Mouse (Mus musculus): ENCODE results near the gene Blnk.
A peak's percentile ranks its signal among the peaks of the same experiment; 100 is the strongest.

Blnk gene

DNA sequence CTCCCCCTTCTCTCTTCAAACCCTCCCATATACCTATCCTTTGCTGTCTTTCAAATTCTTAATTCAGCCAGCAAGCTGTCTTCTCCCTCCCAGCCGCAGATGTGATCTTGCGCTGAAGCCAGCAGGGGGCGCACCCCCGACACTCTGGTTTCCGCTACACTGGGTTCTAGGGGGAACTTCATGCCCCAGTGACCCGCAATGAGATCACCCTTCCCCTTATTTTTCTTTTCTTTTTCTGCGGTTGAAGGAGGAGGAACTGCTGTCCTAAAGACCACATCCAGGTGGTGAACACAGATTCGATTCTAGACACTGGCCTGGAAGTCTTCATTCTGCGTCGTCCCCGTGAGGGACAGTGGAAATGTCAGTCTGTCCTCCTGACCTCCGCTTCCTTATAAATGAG, 31.3 kb downstream of the Blnk start:
- no peak for DNase-seq

DNA sequence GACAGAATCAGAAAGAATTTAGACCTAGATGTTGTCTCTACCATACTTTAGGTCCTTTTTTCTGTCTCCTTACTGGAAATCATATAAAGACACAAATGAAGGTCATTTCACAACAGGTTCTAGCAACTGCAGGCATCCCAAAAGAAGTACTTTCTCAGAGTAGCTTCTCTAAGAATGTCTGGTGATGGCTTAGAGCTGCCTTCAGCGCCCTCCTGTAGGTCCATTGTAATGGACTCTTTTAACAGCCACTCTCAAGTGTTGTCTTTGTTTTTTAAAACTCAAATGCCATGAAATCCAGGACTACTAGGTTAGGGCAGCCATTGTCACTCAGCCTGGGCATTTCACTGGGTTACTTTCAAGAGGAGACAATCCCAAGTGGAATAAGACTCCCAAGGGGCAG, 35.4 kb downstream of the Blnk start:
- no peak for DNase-seq

DNA sequence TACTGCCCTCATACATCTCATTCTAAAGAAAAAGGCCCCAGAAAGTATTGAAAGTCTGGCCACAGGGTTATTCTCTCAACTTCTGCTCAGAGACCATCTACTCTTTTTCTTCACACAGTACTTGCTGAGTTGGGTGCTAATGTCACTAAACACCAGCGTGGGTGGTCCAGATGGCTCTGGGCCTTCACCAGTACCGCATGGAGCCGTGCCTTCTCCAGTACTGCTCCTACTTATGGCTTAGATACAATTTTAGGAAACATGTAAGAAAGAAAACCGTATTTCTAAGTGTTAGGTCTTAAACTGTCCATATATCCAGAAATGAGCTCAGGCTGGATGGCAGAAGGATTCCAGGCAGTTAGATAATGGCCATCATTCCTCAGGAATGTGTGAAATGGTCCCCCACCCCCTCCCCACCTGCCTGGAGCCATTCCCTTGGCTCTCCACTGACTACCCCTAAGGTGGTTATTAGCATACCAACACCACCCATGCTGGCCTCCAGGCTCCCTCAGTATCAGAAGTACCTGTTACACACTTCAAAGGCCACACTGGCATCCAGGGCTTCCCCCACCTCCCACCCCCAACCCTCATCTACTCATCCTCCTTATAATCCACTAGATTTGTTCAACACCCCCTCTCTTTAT, 47.3 kb downstream of the Blnk start:
- DNase-seq = no peak

DNA sequence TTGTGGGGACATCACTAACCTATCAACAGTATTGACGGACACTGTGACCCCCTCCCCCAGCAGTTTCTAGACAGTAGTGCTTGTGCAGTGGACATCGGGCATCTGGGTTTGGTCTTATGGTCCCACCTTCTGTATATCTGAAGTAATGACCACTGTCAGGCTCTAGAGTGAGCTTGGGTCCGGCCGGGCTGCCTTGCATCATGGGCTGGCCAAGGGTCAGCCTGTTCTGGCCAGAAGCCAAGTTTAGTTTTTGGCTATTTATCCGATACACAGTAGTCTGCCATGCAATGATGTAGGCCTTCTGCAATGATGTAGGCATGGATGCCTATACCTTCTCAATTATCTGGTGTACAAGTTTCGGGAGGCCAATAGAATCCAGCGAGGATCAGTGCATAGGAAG, 50.8 kb downstream of the Blnk start:
- no peak for DNase-seq

DNA sequence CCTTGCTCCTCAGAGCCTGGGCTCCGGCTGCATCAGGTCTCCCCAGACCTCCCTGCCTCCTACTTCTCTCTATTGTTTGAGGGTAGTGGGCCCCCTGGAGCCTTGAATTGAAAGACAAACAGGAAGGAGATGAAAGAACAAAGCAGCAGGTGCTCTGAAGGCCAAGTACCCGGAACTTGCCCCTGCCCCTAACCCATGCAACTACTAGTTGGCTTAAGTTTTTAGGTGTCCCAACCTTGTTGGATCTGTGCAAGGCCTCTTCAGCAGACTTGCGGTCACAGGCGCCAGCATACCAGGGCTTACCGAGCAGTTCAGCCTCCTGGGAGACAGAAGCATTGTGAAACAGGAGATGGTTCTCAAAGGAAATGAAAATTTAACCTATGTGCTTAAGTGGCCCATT, 58.3 kb downstream of the Blnk start:
- DNase-seq = no peak

DNA sequence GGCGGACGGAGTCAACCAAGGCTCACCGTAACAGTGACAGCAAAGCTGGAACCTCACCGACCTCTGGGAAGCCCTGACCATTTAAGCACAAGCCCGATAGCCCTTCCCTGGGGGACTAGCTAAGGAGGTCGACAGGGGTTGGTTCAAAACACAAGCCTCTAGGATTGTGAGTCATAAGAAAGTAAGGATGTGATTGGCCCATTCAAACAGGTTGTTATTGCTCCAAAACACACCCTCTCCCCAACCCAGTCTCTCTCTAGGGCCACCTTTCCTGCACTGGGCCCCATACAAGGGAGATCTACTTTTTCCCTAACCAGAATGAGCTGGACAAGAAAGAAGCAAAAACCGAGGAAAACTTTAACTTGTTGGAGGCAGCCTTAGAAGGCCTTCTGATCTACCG, 59.0 kb downstream of the Blnk start:
- DNase-seq = no peak

DNA sequence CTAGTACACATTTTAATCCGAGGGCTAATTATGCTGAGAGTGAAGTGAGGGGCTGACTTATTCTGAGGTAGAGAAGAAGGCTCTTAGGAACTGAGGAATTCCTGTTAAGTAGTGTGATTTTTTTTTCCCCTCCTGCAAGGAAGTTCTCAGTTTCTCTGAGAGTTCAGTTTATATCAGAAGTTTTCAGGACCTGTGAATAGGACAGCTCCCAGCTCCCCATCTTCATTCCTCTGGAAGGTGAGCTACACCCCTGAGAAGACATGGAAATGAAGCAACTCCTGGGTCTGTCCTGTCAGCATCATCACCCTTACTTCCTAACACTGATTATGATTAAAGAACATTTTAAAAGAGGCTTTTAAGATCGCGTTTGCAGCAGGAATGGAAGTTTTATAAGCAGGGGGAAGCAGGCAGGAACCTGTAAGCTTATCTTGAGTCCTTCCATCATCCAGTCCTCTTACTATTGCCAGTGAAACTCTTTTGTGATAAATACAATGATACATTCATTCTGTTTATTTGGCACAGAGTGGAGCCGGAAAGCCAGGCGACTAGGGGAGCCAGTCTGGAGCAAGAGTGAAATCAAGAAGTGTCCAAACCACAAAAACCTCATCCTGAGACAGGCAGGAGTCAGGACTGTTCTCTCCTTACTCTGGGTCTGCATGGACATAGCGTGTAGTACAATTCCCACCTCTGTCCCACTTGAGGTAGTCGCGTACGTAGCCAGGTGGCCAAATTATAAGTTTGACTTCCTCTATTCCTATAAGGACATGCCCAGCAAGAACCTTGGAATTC, 62.6 kb downstream of the Blnk start:
- no peak for DNase-seq

DNA sequence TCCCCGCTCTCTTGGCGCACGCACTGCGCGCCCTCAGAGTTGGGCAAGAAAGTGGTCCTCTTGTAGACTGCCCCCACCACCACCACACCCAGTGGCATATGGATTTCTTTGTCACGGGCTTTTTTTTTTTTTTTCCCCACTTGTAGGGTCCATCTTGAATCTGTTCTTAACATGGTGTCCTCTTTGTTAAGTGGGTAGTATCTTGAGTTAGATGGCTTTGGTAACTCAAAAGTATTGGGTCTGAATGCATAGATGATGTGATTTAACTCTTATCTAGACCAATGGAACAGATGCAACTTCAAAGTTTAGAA, 99.0 kb downstream of the Blnk start:
- no peak for DNase-seq

DNA sequence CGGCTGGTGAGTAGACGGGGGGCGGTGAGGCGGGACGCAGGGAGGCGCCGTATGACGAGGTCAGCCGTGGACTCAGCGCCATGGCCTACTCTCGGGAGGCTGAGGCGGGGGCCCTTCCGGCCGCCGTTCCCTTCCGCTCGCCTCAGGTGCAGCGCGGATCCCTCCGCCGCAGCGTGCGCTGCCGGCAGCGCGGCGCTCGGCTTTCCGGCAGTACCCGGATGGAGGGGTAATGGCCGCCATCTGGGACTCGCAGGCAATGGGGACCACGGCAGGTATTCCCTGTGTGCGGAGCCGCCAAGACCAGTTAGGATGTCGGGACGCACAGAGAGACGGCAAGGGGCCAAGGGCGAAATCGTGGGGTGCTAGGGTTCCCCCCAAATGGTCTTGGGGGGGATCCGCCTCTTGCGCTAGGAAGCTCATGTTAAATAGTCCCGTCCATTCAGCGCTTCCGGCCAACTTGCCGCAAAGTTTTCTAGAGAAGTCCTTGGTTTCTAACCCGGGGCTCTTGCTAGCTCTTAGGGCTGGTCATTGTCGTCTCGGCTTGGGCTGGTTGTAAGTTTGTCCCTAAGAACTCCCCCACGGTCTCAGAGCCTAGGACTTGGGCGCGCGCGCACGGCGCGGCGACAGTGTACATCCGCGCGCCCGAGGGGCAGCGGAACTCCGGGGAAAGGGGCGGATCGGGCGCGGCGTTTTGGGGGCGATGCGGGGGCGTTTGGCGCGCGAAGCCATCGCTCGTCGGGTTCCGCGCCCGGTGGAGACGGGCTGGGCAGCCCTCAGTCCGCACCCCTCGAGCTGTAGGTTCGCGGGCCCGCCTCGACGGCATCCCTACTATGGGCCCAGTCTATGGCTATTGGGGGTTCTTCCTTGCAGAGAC, 99.6 kb downstream of the Blnk start, which contains the start of gene Zfp518a:
Gene Zfp518a (plus strand): TSS at position 187 of the 874 bp plus-strand sequence.
- DNase-seq = peak; percentile 87

DNA sequence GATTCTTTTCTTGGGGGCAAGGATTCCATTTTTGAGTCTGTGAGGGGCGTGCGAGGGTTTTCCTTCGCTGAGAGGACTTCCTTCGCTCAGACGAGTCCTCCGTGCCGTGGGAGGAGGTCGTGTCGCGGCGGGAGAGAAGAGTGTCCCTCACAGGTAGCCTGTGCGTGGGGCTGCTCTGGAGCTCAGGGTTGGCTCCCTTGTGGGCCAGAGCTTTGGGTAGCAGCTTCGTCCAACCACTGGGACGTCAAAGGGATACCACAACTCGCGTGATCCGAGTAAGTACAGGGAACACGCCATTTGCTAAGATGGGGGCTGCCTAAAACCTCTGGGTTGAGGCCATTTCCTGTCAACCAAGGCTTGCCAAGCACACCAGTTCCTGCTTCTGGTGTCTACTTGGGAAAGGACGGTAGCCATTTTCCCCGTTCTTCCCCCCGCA, 100.2 kb downstream of the Blnk start:
- no peak for DNase-seq

DNA sequence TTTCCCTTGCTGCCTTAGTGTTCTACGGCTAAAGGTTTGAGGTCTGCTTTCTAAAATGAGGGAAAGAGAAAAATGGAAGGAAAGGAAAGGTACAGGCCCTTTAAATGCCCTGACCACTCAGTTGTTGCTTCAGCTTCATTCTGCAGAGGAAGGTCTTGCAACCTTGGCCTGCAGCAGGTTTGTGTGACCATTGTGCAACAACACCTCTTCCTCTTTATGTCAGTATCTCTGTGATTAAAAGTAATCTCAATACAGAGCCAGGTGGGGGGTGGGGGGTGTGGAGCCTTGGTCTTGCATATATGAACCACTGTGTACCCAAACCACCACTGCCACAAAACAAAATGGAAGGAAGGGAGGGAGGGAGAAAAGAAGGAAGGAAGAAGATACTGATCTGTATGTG, 105.4 kb downstream of the Blnk start:
- DNase-seq = no peak

DNA sequence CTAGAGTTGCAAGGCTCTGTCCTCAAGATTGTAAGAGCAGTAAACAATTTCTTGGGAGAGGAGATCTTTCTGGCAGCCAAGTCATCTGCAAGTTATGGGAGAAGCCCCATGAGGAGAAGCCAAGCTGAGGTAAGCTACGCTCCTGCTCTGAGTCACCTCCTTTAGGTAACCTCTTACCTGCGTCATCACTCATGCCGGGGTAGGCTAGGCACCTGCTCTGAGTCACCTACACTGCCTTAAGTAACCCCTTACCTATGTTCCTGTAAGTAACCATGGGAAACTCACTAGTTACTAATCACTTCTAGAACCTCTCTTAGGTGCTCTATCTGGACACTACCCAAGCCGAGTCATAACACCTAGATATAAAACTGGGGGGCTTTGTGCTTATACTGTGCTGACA, 112.6 kb downstream of the Blnk start:
- DNase-seq = no peak

All from cerebellum, adult 11-12 months (tissue).